Mouse (Mus musculus) brain, embryonic 14.5 days (tissue): ENCODE measurements at regions not wholly inside any gene's neighbourhood (a gene's known extent, or its start where the extent isn't known, plus 50 kb on each side); places are given as distances from the start of the nearest gene placed in this dataset.

Source experiments
- CTCF ChIP-seq: fragments of 200-500 bp; IDR thresholded peaks from 2 replicates; pipeline ENCODE4 v1.5.1; 2012; ENCODE audit warnings: inconsistent platforms, mild to moderate bottlenecking, moderate library complexity, borderline replicate concordance; ENCODE audit not compliant: insufficient read depth, insufficient read length; ENCODE audit errors: extremely low read depth
- POLR2A ChIP-seq: fragments of 200-500 bp; IDR thresholded peaks from 2 replicates; pipeline ENCODE4 v1.6.1; 2012; ENCODE audit warnings: mild to moderate bottlenecking, inconsistent platforms, borderline replicate concordance; ENCODE audit not compliant: poor library complexity, insufficient read depth, insufficient read length, severe bottlenecking; ENCODE audit errors: extremely low read depth

GRCm38 (mm10) chr2:137951942-137952341 is 304.4 kb upstream of the Btbd3 start:
- TF ChIP-seq POLR2A (no peak), CTCF (no peak)
